Mouse (Mus musculus): ENCODE measurements around the gene Selp.

Gene Selp

DNA sequence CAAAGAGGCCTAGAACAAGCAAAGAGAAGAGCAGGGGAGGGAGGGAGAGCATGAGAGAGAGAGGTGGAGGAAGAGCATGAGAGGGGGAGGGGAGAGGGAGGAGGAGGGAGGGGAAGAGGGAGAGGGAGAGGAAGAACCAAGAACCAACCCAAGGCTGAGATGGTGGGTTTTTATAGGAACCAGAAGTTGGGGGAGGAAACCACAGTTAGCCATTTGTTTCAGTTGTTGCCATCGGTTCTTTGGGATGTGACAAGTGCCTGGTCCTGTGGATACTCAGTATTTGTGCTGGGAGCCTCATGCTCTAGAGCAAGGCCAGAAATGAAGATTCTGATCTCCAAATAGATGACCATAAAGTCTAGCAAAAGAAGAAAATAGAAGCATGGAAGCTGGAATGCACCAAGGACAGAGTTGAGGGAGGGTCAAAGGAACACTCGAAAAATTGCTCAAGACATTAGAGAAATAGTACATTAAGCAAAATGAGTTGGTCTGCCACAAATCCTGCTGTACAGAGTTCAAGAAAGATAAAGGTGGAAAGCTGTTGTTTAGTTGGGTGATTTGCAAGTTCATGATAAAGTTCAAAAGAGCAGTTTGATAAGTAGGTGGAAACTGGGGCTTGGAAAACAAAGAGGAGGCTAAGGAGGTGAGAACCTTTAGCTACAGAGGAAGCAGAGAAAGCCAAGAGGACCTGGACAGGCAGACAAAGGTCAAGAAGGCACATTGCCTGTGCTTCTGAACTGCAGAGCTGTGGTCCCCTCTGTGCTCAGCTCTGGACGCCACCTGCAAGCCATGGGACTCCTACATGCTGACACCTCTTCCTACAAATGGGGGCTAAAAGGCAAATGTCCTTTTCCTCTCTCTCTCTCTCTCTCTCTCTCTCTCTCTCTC is 5.1 kb downstream of the Selp start:
- DNase-seq = no peak

DNA sequence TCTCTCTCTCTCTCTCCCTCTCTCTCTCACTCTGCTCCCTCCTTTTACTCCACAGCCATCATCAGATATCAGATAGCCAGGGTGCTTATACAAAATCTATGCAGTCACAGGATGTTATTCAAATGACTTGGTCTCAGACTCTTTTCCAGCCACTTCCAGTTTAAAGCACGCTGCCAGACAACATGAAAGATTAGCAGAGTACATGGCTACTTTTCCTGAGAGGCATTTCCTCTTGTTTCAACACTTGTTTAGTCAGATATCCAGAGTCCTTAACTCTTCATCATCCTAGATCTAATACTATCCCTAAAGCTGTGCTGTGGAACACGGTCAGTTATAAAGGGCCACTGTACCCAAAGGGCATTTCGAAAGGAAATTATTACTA is 5.7 kb downstream of the Selp start:
- no peak for DNase-seq

DNA sequence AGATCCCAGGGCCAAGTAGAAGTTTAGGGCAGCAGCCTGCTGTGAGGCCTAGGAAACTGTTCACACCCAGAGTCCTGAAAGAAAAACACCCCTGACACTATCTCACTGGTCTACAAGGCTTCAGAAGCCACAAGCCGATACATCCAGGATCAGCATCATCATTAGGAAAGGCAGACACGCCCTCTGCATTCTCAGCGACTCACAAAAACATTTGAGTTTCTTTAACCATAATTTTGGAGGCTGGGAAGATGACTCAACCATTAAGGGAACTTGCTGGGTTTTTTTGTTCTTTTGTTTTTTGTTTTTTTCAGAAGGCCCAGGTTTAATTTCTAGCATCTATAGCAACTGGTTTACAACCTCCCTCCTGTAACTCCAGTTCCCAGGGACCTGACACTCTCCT is 8.8 kb downstream of the Selp start:
- DNase-seq = no peak

DNA sequence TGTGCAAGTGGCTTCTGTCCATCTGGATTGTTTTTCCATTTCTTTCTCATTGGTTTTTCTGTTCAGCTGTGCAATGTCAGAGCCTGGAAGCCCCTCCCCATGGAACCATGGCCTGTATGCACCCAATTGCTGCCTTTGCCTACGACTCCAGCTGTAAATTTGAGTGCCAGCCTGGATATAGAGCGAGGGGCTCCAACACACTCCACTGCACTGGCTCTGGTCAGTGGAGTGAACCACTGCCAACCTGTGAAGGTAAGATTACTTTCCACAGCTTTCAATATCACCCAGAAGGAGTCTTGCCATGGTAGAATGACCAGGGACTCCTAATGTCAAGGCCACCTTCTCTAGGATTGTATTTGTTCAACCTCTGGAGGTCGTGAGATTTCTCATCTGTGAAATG is 14.9 kb downstream of the Selp start:
- DNase-seq = no peak

DNA sequence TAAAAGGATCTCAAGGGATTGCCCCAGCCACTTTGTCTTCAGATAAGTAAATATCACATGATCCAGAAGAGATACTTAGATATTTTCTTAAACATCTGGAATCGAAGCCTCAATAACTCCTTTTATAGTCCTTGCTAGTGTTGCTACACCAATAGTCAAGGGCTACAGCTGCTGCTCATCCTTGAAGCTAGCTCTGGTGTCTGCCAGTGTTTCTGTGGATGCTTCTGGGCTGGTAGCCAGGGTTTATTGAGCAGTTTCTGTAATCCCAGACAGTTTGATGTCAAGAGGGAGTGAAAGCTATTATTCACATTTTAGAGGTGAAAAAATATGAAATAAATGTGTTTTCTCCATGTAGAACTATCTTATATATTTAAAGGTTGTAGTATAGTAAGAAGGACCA is 17.5 kb downstream of the Selp start:
- DNase-seq = no peak

DNA sequence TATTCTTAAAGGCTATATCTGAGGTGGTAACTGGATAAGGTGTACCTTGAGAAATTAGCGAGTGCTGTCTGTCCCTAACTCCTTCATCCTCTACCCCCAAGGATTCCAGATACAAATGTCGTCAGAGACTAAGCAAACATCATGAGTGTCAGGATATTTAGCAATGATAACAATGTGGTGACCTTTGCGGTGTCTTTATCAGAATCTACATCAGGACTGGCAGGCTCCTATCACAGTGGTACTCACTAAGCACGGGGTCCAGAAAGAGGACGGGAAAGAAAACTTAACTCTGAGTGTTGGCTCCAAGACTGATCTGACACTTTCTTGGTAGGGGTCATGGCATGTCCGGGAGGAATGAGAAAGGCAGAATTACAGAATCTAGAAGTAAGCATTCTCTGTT is 19.0 kb downstream of the Selp start:
- no peak for DNase-seq

DNA sequence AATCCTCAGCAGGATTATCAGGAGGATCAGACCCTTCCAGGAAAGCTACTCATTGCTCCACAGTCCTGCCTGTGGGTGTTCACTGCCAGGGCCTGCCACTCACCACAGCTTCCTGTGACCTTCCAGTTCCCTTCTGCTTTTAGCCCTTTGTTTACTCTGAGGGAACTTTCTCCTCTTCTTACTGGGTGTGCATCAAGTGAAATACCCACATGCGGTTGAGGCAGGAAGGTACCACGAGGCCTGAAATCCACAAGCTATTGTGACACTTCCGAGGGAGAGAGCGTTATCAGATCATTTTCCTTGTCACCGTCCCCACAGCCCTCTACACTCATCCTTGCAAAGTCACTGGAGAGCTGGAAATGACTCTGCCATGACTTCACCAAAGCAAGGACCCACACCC is 20.3 kb downstream of the Selp start:
- DNase-seq = peak; percentile 30

DNA sequence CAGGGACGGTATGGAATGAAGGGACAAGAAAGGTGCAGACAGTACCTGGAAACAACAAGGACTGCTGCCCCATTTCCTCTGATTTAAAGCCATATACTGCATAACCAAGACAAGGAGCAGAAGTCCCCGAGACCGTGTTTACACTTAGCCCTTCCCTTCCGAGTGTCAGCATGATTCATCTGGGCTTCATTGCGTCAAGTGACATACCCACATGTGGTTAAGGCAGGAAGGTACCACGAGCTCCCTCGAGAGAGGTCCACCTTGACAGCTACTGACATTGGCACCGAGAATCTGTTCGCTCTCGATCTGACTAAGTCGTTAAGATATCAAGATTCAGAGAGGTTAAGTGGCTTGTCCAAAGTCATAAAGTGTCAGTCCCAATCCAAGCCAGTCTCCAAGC is 20.9 kb downstream of the Selp start:
- DNase-seq = peak; percentile 36

DNA sequence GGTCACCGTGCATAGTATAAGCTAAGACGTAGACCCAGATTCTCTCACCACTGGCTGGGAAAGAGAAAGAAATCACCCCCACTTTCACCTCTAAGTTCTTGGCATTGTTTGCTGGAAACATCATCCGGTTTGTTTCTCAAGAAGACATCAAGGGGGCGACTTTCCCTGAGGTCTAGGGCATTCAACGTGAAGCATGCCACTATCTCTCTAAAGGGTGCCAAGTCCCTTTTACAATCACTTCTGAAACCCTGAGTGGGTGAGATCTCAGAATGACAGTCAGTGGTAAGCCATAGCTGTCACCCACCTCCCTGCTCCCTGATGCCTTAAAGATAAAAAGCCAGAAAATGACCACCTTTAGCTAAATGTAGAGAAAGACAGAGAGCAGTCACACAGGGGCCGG is 21.6 kb downstream of the Selp start:
- DNase-seq = no peak

DNA sequence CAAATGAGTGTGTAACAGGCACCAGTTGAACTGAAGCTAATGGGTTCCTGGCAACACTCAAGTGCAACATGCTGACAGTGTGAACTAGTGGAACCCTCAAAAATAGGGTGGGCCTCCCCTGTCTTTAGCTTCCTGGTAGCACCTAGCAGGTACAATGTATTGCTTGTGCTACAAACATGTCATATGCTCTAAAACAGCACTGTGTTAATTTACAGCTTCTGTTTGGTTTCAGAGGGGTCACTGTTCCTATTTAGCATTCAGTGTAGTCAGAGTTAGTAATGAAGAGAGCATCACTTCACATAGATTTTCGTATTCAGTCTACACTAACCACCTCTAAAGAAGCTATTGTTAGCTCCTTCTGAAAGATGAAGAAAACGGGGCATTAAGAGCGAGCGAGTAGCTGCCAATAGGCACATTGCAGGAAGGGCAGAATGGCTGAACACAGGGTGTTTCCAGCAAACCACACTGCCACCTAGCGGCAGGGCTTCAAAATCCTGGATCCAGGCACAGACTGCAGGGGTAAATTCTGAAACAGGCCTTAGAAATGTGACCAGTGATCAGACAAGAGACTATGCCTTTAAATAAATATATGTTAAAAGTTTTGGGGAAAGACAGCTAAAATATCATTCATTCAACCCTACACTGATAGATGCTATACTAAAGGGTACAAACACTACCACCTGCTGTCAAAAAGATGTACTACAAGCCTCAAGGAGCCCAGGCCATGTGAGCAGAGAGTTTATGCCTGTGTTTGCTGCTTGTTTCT is 23.5 kb downstream of the Selp start:
- DNase-seq = peak; percentile 96

DNA sequence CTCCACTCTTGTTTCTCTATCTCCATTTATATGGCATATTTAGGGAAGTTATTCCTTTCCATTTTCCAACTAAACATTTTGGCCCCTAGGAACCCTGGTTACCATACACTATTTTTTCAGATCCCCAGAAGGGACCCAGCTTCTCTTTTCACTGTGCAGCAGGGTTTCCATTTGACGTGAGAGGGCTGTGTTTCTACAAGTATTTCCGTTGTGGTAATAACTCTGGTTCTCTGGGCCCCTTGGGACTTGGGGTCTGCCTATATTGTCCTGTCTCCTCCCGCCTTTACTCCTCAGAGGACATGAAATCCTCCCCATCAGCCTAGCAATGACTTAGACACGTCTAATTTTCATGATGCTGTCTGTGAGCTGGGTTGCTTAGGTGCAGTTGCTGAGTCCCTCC is 24.4 kb downstream of the Selp start:
- DNase-seq = no peak

DNA sequence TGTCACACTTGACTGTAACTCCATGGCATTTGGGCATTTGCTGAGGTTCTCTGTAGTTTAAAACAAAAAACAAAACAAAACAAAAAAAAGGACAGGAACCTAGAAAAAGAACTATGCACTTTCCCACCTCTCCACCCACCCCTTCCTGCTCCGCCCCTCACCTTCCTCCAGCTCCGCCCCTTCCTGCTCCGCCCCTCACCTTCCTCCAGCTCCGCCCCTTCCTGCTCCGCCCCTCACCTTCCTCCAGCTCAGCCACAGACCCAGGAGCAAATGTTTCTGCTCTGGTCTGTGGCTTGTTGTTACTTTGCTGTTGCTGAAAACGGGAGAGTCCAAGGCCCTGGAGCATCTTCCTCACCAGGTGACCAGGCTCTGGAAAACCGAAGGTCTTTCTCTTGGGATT is 34.0 kb downstream of the Selp start:
- peak; percentile 72 for DNase-seq

DNA sequence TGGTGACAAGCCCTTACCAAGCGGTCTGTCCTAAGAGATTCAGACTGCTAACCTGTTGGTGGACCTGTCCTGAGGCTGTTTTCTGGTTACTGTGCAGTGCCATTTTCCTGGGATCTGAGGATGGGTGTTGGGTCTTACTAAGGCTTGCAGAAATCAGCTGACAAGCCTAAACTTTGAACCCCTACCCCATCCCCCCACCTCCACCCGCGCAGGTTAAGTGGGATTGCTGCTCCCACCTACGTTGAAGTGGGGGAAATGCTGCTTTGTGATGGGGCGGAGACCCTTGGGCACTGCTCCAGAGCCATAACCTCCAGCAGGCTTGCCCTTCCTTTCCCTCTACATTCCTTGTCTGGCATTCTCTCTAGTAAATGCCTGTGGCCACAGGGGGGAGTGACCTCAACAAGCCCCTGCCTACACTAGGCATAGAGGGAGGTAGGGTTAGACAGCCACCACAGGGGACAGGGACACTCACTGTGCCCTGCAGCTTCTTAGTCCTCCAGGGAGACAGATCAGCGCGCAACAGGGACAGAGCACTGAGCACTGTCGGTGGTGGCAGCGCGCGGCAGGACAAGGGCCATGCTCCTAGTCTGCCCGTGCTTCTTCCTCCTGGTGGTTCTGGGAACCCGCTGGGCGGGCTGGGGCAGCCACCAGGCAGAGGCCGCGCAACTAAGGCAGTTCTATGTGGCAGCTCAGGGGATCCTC is 36.5 kb downstream of the Selp start, which contains the start of gene F5:
TSS of gene F5 (plus strand) at position 452 of the 702 bp plus-strand sequence.
- no peak for DNase-seq

DNA sequence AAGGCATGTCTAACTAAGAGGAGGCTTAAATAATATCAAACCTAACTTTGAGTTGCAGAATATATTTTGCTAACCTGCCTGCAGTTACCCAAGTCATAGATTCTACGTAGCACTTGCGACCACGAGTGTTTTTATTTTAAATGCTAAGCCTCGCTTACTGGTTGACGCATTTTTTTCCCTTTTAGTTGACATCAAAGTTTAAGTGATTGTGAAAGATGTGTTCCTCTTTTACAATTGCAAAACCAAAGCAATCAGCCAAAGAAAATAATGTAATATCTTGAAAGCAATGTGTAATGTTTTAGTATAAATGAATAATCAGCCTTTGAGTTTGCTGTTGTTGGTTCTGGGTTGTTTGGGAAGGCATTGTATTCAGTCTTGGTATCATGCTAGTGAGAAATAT is 37.8 kb downstream of the Selp start:
- no peak for DNase-seq

DNA sequence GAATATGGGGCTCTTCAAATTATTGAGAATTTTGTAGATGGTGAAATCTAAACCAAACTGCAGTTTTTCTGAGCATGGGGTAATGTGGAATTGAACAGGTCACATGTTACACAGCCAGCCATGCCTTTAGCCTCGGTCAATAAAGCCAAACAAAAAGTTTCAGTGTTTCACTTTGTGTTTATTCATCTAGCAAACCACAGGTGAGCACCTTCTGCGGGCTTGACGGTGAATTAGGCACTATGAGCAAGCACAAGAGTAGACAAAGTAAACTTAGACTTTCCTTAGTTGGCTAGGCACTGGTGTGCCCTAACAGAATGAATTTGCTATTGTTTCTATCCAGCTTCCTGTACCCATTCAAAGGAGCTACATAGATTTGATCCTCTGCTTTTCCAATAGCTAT is 39.9 kb downstream of the Selp start:
- no peak for DNase-seq

DNA sequence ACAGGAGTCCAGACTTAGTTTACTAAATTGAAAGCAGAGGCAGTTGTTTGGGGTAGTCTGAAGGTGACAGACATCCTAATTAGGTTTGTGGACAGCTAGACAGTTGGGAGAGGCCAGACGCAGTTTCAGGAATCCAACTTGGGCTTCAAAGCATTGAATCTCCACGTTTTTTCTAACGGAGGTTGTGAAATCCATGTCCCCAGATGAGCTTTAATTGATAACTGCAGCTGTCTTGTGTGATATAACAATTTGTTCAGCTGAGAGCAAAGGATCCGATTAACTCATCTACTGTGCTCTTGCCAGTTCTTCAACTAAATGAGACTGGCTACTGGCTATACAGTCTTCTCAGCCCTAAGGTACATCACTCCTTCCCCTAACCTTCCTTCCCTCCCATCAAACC is 43.5 kb downstream of the Selp start:
- DNase-seq = no peak

DNA sequence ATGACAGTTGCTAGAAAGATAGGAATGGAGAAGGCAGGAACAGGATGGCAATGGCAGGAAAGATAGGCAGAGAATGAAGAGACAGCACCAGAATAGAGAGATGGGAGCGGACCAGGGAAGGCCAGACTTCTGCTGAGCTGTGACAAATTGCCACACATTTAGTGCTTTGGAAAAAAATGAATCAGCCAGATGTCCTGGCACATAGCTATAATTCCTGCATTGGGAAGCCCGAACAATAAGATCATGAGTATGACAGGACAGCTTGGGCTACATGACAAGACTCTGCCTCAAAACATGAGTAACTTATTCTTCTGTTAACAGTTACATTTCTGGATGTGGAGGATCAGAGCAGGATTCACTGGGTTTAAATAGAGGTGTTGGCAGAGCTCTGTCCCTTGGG is 44.7 kb downstream of the Selp start:
- DNase-seq = no peak

DNA sequence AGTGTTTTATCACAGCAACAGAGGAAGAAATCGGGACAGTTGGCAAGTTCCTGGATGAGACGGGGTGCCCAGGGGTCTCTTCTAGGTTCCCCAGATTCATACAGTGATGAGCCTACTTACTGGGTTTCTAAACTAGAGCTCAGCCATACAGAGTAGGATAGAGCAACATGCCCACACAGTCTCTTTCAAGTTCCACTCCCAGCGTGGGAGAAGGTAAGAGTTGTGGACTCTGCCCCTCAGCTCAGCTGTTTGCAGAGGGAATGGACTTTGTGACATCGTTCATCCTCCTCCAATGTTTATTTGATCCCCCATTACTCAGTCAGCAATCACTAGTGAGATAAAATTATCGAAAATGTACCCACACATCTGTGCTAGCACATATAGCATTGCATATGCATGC is 47.7 kb downstream of the Selp start:
- no peak for DNase-seq

DNA sequence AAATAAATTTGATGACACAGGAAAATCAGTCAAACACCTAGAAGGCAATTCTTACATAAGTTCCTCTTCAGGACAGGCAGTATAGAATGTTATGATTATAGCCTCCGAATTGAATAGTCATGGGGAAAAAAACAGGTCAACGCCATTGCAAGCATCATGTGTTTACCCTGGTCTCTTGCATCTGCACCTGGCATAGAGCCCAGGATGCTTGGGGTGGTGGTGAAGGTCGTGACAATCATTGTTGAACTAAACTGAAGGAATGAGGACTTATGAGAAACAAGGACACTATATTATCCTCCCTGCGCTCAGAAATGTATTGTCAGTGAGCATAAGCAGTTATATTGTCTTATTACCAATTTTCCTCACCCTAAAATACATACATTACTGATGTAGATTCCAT is 53.8 kb downstream of the Selp start:
- no peak for DNase-seq

DNA sequence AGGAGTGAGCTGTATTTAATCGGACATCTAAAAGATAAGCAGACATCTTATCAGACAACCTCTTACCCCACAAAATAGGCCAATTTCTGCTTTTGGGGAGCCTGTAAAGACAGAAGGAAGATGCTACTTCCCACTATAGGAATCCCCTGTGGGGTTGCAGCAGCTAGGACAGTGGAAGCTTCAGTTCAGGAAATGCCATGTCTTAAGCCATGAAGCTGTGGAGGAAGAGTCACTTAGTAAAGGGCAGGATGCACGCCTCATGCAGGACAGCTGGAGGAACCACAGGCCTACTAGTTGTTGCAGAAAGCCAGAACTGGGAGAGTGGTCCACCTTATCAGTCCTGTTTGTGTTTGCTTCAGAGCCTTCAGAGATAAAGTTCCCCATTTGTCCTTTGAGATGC is 55.4 kb downstream of the Selp start:
- DNase-seq = no peak

DNA sequence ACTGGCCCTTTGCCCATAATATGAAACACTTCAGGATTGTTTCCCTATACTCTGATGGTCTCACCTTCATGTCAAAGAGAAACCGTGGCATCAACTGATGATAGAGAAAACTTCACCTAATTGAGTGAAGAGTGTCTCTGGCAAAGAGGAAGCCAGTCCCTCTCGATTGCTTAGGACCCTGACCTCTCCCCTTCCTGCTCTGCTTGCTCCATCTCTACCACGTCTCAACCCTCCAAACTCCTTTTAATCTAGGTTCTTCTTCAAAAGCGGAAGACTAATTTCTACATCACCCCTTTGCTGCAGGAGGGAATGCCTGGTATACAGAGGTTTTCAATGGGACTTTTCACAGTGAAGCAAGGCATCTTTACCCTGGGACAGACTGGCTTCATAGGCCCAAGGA is 58.1 kb downstream of the Selp start:
- DNase-seq = no peak

DNA sequence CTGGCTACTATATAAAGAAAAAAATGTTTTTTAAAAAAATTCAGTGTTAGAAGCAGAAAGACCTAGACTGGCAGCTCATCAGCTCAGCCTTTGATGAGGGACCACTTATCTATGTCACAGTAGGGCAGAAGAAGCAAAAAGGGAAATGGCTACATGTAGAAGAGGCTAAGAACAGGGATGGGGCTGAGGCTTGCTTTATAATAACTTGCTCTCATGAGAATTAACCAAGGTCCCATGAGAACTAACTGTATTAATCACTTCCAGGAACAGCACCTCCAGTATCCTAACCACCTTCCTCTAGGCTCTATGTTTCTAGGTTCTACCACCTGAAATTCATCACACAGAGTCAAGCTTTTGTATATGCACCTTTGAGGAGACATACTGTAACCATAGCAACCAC is 61.8 kb downstream of the Selp start:
- DNase-seq = no peak

DNA sequence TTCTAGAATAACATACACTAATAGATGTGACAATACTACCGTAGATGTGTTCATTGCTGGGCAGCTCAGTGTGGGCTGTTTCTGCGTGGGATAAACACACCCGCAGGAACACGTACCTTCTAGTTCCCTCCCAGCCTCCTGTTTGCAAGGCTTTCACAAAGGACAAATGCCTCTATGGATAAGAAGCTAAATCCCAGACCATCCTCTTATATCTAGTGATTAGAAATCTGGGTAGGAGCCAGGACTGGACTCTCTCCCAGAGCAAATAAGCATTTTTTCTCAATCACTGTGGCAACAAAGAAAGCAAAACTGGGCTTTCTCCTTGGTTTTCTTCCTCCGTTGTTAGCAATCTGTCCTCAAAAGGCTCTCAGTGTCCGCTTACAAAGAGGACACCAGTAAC is 63.4 kb downstream of the Selp start:
- no peak for DNase-seq

Data from thymus, postnatal 4 days (tissue).